Mouse (Mus musculus): ENCODE results near the gene Tmem45a2. TPM values are rescaled to one million over a fixed set of nuclear protein-coding genes. Genes with fewer than 3 reads are reported as not detected.

The Tmem45a2 gene
- not detected in 2 replicates for polyA plus RNA-seq (2015; fragmentation: Nextera tagmentation; extraction: Ambion mirVana)

- Histone ChIP-seq H3K27ac (ENCODE audit: low read length) (no peak within 1 kb of the TSS), H3K27me3 (replicated peaks; ENCODE audit: control insufficient read depth, insufficient read depth, low read length) (no peaks in the 10 kb centered on the region), H3K9ac (replicated peaks; ENCODE audit: low read depth, low read length) (no peak within 1 kb of the TSS), H3K36me3 (ENCODE audit: control insufficient read depth, insufficient read depth) (no peaks in the 10 kb centered on the region), H3K4me2 (ENCODE audit: low read length) (no peak within 1 kb of the TSS), H3K4me3 (replicated peaks; ENCODE audit: low read length) (no peak within 1 kb of the TSS), H3K4me1 (replicated peaks; ENCODE audit: control insufficient read depth, insufficient read depth, low read length) (no peaks in the 10 kb centered on the region), H3K9me3 (ENCODE audit: control insufficient read depth, low read length) (no peaks in the 10 kb centered on the region)
- no peak for ATAC-seq
- WGBS, result 97% methylated on average over 5 of the region's 5 CpGs
Measured at GRCm38 (mm10) chr16:57071132-57071639, at the start of gene Tmem45a2. TSS of gene Tmem45a2 (minus strand) at chr16:57071372.

GRCm38 (mm10) chr16:57117562-57117961 lies 46.4 kb upstream of the Tmem45a2 start:
- Histone ChIP-seq H3K27ac (ENCODE audit: low read length) (no peak overlapping the region), H3K36me3 (ENCODE audit: control insufficient read depth, insufficient read depth) (no peaks in the 10 kb centered on the region), H3K4me3 (replicated peaks; ENCODE audit: low read length) (no peak overlapping the region), H3K4me2 (ENCODE audit: low read length) (no peak overlapping the region), H3K27me3 (replicated peaks; ENCODE audit: control insufficient read depth, insufficient read depth, low read length) (0 out of 2 replicates have a peak, but pooled peaks cover 5% of the 10 kb centered on the region), H3K9me3 (ENCODE audit: control insufficient read depth, low read length) (no peaks in the 10 kb centered on the region), H3K4me1 (replicated peaks; ENCODE audit: control insufficient read depth, insufficient read depth, low read length) (peaks cover 5% of the 10 kb centered on the region), H3K9ac (replicated peaks; ENCODE audit: low read depth, low read length) (no peak overlapping the region)
- 81% methylated on average over 2 of the region's 2 CpGs for WGBS
- no peak for ATAC-seq

- Histone ChIP-seq H3K27me3 (replicated peaks; ENCODE audit: control insufficient read depth, insufficient read depth, low read length) (0 out of 2 replicates have a peak, but pooled peaks cover 5% of the 10 kb centered on the region), H3K4me2 (ENCODE audit: low read length) (no peak overlapping the region), H3K4me1 (replicated peaks; ENCODE audit: control insufficient read depth, insufficient read depth, low read length) (peaks cover 2% of the 10 kb centered on the region), H3K9ac (replicated peaks; ENCODE audit: low read depth, low read length) (no peak overlapping the region), H3K27ac (ENCODE audit: low read length) (no peak overlapping the region), H3K9me3 (ENCODE audit: control insufficient read depth, low read length) (no peaks in the 10 kb centered on the region), H3K4me3 (replicated peaks; ENCODE audit: low read length) (no peak overlapping the region), H3K36me3 (ENCODE audit: control insufficient read depth, insufficient read depth) (no peaks in the 10 kb centered on the region)
- ATAC-seq, result no peak
Measured at GRCm38 (mm10) chr16:57116066-57116465, 44.9 kb upstream of the Tmem45a2 start.

- Histone ChIP-seq H3K27ac (ENCODE audit: low read length) (no peak overlapping the region), H3K36me3 (ENCODE audit: control insufficient read depth, insufficient read depth) (no peaks in the 10 kb centered on the region), H3K9me3 (ENCODE audit: control insufficient read depth, low read length) (no peaks in the 10 kb centered on the region), H3K27me3 (replicated peaks; ENCODE audit: control insufficient read depth, insufficient read depth, low read length) (no peaks in the 10 kb centered on the region), H3K4me1 (replicated peaks; ENCODE audit: control insufficient read depth, insufficient read depth, low read length) (no peaks in the 10 kb centered on the region), H3K4me2 (ENCODE audit: low read length) (no peak overlapping the region), H3K9ac (replicated peaks; ENCODE audit: low read depth, low read length) (no peak overlapping the region), H3K4me3 (replicated peaks; ENCODE audit: low read length) (no peak overlapping the region)
- 76% methylated on average over 5 of the region's 5 CpGs for WGBS
- ATAC-seq, result no peak
Measured at GRCm38 (mm10) chr16:57106185-57106960, 35.2 kb upstream of the Tmem45a2 start.

GRCm38 (mm10) chr16:57101174-57101573 lies 30.0 kb upstream of the Tmem45a2 start:
- no peak for ATAC-seq
- Histone ChIP-seq H3K4me1 (replicated peaks; ENCODE audit: control insufficient read depth, insufficient read depth, low read length) (no peaks in the 10 kb centered on the region), H3K36me3 (ENCODE audit: control insufficient read depth, insufficient read depth) (no peaks in the 10 kb centered on the region), H3K4me2 (ENCODE audit: low read length) (no peak overlapping the region), H3K9me3 (ENCODE audit: control insufficient read depth, low read length) (no peaks in the 10 kb centered on the region), H3K27me3 (replicated peaks; ENCODE audit: control insufficient read depth, insufficient read depth, low read length) (no peaks in the 10 kb centered on the region), H3K9ac (replicated peaks; ENCODE audit: low read depth, low read length) (no peak overlapping the region), H3K4me3 (replicated peaks; ENCODE audit: low read length) (no peak overlapping the region), H3K27ac (ENCODE audit: low read length) (no peak overlapping the region)
- WGBS, result 94% methylated on average over 1 of the region's 1 CpGs

- 76% methylated on average over 5 of the region's 5 CpGs for WGBS
Measured at GRCm38 (mm10) chr16:57099572-57100237, 28.5 kb upstream of the Tmem45a2 start.

GRCm38 (mm10) chr16:57098468-57099144 lies 27.4 kb upstream of the Tmem45a2 start:
- Histone ChIP-seq H3K9ac (replicated peaks; ENCODE audit: low read depth, low read length) (no peak overlapping the region), H3K36me3 (ENCODE audit: control insufficient read depth, insufficient read depth) (no peaks in the 10 kb centered on the region), H3K4me3 (replicated peaks; ENCODE audit: low read length) (no peak overlapping the region), H3K9me3 (ENCODE audit: control insufficient read depth, low read length) (no peaks in the 10 kb centered on the region), H3K4me1 (replicated peaks; ENCODE audit: control insufficient read depth, insufficient read depth, low read length) (no peaks in the 10 kb centered on the region), H3K27me3 (replicated peaks; ENCODE audit: control insufficient read depth, insufficient read depth, low read length) (no peaks in the 10 kb centered on the region), H3K4me2 (ENCODE audit: low read length) (no peak overlapping the region), H3K27ac (ENCODE audit: low read length) (no peak overlapping the region)
- 73% methylated on average over 7 of the region's 7 CpGs for WGBS
- no peak for ATAC-seq

More at GRCm38 (mm10) chr16:57099572-57100237, 28.5 kb upstream of the Tmem45a2 start:
- no peaks in the 10 kb centered on the region for H3K27me3 ChIP-seq (replicated peaks; ENCODE audit: control insufficient read depth, insufficient read depth, low read length)
- H3K4me1 ChIP-seq (replicated peaks; ENCODE audit: control insufficient read depth, insufficient read depth, low read length), result no peaks in the 10 kb centered on the region
- H3K4me3 ChIP-seq (replicated peaks; ENCODE audit: low read length), result no peak overlapping the region
- no peak overlapping the region for H3K27ac ChIP-seq (ENCODE audit: low read length)
- ATAC-seq, result no peak
- H3K9me3 ChIP-seq (ENCODE audit: control insufficient read depth, low read length), result no peaks in the 10 kb centered on the region
- no peaks in the 10 kb centered on the region for H3K36me3 ChIP-seq (ENCODE audit: control insufficient read depth, insufficient read depth)
- H3K9ac ChIP-seq (replicated peaks; ENCODE audit: low read depth, low read length), result no peak overlapping the region
- H3K4me2 ChIP-seq (ENCODE audit: low read length), result no peak overlapping the region

- no peak for ATAC-seq
- H3K36me3 ChIP-seq (ENCODE audit: control insufficient read depth, insufficient read depth), result no peaks in the 10 kb centered on the region
- no peaks in the 10 kb centered on the region for H3K4me1 ChIP-seq (replicated peaks; ENCODE audit: control insufficient read depth, insufficient read depth, low read length)
- no peak overlapping the region for H3K4me2 ChIP-seq (ENCODE audit: low read length)
- H3K27me3 ChIP-seq (replicated peaks; ENCODE audit: control insufficient read depth, insufficient read depth, low read length), result no peaks in the 10 kb centered on the region
- H3K27ac ChIP-seq (ENCODE audit: low read length), result no peak overlapping the region
- H3K9ac ChIP-seq (replicated peaks; ENCODE audit: low read depth, low read length), result no peak overlapping the region
- WGBS, result 66% methylated on average over 6 of the region's 6 CpGs
- H3K4me3 ChIP-seq (replicated peaks; ENCODE audit: low read length), result no peak overlapping the region
- H3K9me3 ChIP-seq (ENCODE audit: control insufficient read depth, low read length), result no peaks in the 10 kb centered on the region
Measured at GRCm38 (mm10) chr16:57092911-57093605, 21.9 kb upstream of the Tmem45a2 start.
